Mouse (Mus musculus) right cerebral cortex, postnatal 10 days (tissue): Measurements from ENCODE around the gene Tubb3.

Experiments used
- DNase-seq, 2 experiments: peaks; one replicate each; pipeline ENCODE4 v3.0.0; 2021; ENCODE audit warnings: low spot score in 2 of 2

Tubb3 gene

DNA sequence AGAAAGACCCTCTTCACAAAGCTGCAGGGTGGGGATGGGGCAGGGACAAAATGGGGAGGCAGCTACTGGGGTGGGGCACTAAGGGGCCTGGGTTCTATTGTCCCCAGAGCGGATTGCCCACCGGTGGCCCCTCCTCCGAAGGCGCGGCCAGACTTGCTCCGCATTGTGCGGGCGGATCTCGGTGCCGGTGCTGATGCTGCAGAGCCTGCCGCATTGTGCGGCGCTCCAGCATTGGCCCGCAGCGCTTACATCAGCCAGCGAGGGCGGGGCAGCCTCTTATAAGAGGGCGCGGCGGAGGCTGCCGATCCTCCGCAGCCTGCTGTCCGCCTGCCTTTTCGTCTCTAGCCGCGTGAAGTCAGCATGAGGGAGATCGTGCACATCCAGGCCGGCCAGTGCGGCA lies at the start of gene Tubb3:
Tubb3 (plus strand) TSS at position 179 of the 400 bp plus-strand sequence.
- peak; percentile 95 to 96 for DNase-seq

- DNase-seq = peak; percentile 98
Measured at GRCm38 (mm10) chr8:123373403-123374238, 37.6 kb upstream of the Tubb3 start, which contains the start of gene Tcf25. TSS of gene Tcf25 (plus strand) at chr8:123373753.

DNA sequence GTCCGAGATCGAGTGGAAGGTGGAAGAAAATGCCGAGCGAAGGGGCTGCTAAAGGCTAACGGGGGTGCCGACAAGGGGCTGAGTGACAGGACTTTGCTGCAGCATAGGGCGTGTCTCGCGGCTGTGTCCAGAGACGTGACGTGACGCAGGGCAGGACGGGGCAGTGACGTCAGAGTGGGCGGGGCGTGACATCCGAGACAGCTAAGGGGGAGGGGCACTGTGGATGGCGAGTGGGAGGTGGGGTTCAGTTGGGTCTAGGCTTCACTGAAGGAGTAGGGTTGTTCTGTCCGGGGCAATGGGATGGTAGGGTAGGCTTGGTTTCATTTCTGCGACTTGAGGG lies 37.0 kb upstream of the Tubb3 start:
- peak; percentile 95 for DNase-seq

DNA sequence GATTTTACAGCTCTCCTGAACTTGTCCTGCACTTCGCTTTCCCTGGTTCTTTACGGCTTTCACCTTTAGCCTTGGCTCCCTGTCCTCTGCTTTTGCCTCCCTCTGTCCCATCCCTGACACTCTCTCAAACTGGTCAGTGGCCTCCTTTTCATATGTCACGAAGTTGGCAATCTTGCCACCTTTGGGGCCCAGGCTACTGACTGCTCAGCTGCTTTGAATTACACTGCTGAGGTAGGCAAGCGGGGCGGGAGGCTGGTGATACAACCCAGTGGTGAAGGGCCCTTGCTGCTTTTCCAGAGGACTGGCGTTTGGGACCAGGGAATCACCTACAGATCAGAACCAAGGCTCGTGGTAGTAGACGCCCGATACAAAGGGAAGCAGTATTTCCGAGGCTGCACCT lies 35.5 kb upstream of the Tubb3 start:
- no peak for DNase-seq

DNA sequence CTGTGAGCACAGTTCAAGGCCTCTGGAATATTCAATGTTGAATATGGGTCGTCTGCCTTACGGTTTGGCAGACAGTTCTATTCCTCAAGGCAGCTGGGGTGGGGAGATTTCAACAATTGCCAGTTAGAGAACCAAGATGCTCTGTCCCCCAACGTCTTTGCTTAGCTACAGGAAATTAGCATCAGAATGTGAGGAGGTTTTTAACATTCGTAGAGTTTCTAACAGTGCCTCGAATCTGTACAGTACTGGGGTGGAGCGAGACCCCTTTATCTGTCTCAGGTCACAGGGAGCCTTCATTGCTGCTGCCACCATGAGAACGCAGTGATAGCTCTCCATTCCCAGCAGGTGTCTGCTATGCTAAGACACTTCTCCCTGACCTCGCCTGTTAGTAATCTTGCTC lies 35.1 kb upstream of the Tubb3 start:
- no peak for DNase-seq

DNA sequence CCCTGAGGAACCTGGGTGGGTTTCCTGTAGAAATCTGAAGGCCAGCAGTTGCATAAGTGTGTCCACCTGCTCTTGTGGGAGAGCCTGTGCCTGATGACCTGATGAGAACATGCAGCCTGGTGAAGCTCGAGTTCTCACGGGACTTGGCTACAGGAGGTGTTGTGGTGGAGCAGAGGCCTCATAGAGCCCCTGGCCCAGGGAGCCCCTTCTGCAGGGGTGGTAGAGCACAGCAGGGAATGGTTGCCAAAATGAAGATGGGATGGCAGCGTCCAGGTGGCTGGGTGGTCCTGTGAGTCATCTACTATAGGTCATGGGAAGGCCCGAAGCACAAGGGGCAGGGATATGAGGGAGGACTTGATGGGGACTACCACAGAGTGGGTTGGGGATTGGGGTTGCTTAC lies 29.5 kb upstream of the Tubb3 start:
- DNase-seq = no peak

DNA sequence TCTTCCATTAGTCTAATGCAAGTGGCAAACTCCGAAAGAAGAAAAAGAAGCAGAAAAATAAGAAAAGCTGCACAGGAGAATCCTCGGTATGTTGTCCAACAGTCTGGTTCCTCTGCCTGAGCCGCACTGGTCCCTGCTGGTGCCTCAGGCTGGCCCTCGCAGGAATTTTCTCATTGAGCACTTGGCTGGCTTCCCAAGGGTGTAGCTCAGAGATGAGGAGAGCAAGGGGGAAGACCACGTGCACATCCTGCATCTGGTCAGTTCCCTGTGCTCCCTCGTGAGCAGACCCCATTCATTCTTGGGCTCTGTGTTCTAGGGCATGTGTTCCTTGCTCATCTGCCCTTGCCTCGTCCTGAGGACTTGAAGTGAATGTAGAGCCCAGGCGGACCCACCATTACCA lies 28.7 kb upstream of the Tubb3 start:
- DNase-seq = no peak

DNA sequence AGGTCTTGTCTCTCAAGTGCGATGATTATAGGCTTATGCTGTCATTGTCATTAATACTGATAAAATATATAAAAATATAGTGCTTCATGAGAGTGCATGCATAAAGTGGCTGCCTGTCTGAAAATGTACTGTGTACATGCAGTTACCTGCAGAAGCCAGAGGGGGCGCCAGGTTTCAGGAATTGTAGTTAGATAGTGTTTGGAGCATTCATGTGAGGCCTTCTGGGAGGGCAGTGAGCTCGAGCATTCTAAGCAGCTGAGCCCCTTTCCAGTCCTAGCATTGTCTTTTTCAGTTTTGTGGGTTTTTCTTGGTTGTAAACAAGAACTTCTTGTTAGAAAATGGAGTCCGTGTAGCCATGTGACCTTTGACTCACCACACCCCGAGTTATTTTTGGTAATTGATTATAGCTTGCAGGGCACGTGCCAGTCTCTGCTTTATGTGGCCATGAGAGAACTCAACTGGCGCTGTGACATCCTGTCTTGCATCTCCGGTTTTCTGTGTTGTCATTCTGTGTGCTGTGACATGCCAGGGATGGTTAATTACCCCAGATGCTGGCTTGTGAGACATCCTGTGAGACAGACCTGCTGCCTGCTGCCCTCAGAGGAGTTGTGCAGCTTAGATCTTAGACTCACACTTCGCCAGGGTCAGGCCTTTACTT lies 26.2 kb upstream of the Tubb3 start:
- DNase-seq = peak in 1 of 2 experiments; percentile 62

DNA sequence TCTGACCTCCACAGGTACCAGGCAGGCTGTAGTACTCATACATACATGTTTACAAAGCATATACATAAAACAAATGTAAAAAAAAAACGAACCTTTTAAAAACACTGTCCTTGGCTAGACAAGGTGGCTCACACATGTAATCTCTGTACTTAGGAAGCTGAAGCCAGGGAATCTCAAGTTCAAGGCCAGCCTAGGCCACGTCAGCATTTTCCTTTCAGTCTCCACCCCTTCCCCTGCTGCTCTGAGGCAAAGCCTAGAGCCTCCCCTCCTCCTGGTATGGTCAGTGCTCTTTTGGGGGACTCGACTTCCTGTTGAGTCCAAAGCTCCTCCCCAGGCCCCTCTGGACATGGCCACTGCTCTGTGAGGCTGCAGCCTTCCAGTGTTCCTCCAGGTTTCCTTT lies 24.2 kb upstream of the Tubb3 start:
- no peak for DNase-seq

- no peak for DNase-seq
Measured at GRCm38 (mm10) chr8:123387801-123388200, 23.4 kb upstream of the Tubb3 start.

DNA sequence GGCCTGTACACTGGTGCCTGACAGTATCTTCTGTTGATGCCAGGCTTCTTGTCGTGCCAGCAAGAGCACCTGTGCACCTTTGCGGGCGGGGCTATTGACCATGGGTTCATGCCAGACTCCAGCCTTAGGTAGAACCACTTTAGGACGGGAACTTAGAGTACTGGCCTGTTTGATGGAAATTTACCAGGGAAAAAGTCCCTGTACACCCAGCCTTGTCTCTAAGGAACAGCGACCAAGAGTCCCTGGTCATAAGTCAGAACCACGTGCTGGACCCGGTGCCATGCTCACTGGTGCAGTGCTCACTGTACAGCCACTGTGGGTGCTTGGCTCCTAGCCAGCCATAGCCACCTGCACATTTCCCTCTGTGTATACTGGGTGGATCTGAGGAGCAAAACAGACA lies 22.2 kb upstream of the Tubb3 start:
- DNase-seq = no peak

- DNase-seq = no peak
Measured at GRCm38 (mm10) chr8:123398308-123398707, 12.9 kb upstream of the Tubb3 start.

- DNase-seq = no peak
Measured at GRCm38 (mm10) chr8:123401936-123402335, 9.3 kb upstream of the Tubb3 start.

DNA sequence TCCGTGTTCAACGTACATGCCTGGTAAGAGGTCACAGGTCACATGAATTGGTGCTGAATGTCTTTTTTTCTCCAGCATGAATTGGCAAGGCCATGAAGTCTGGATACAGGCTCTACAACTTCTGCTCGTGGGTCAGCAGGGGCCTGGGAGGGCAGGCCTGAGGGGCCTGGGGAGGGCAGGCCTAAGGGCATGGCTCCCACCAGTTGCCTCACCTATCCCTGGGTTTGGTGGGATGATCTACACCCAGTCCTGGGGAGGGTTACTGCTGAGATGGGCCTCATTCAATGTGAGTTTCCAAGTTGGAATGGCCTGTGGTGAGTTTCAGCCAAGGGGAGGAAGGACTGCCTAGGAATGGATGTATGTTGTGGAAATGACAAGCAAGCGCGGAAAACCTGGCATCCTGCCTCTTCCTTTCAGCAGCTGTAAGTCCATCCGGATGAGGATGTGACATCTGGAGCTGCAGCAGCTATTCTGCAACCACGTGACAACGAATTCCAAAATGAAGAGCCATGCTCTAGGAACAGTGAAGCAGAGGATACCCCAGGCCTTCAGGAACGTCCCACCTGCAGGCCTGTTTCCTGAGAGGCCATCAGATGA lies 8.4 kb upstream of the Tubb3 start:
- no peak for DNase-seq

- DNase-seq = no peak
Measured at GRCm38 (mm10) chr8:123404521-123404920, 6.7 kb upstream of the Tubb3 start.

GRCm38 (mm10) chr8:123406786-123407185 lies 4.4 kb upstream of the Tubb3 start, which contains the start of gene Mc1r:
TSS of gene Mc1r (plus strand) at chr8:123407107.
- peak; percentile 81 to 83 for DNase-seq

- DNase-seq = no peak
Measured at GRCm38 (mm10) chr8:123407612-123408011, 3.6 kb upstream of the Tubb3 start.

- peak in 1 of 2 experiments; percentile 50 for DNase-seq
Measured at GRCm38 (mm10) chr8:123408586-123409544, 2.4 kb upstream of the Tubb3 start.

DNA sequence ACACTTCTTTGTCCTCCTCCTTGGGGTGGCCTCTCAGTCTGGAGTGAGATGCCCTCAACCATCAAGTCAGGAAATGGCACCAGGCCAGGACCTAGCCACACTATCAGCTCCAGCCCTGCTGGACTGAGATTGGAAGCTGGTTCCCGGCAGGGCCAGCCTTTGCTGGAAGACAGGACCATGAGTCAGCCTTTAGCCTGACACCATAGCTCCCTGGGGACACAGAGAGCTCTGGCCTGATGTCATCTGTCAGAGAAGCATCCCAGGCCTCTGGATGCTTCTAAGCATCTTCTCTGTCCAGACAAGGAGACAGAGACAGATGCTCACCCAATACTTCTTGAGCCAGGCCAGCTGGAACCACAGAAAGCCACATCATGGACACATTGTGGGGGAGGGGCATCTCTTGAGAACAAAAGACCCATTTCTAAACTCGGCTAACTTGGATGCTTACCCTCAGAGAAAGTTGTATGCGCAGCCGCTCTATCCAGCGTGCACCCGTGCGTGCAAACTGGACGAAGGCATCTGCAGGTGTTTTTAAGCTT lies 1.1 kb upstream of the Tubb3 start:
- DNase-seq = peak in 1 of 2 experiments; percentile 71

- DNase-seq = no peak
Measured at GRCm38 (mm10) chr8:123410788-123411187, 436 bp upstream of the Tubb3 start.

GRCm38 (mm10) chr8:123411781-123412327 lies 630 bp downstream of the Tubb3 start:
- peak; percentile 72 to 84 for DNase-seq
